Mouse (Mus musculus) heart, embryonic 16.5 days (tissue): ENCODE measurements at regions not wholly inside any gene's neighbourhood (a gene's known extent, or its start where the extent isn't known, plus 50 kb on each side); places are given as distances from the start of the nearest gene placed in this dataset.
A peak's percentile ranks its signal among the peaks of the same experiment; 100 is the strongest.

Source experiments
- ATAC-seq: fragments of 200-750 bp; cut with Nextera tagmentation; replicated peaks from 2 replicates; pipeline ENCODE4 v1.8.0; 2017; ENCODE audit warnings: moderate number of reproducible peaks; ENCODE audit not compliant: insufficient read depth, low FRiP score; ENCODE audit errors: extremely low read depth
- H3K27ac ChIP-seq: fragments of 300-500 bp; sonication (generic); 2 replicates; pipeline ENCODE4 v1.5.1; 2014; ENCODE audit warnings: mild to moderate bottlenecking, low read length, control low read depth, moderate library complexity
- H3K27me3 ChIP-seq: fragments of 300-500 bp; sonication (generic); 2 replicates; pipeline ENCODE4 v1.6.1; 2014; ENCODE audit warnings: low read length, mixed read lengths; ENCODE audit not compliant: control insufficient read depth, insufficient read depth
- H3K36me3 ChIP-seq: fragments of 300-500 bp; sonication (generic); 2 replicates; pipeline ENCODE4 v1.6.1; 2014; ENCODE audit not compliant: control insufficient read depth, insufficient read depth
- H3K4me1 ChIP-seq: fragments of 300-500 bp; sonication (generic); 2 replicates; pipeline ENCODE4 v1.6.1; 2014; ENCODE audit warnings: low read length, mixed read lengths; ENCODE audit not compliant: control insufficient read depth, insufficient read depth
- H3K4me2 ChIP-seq: fragments of 300-500 bp; sonication (generic); 2 replicates; pipeline ENCODE4 v1.6.1; 2014; ENCODE audit warnings: low read depth, mild to moderate bottlenecking, control low read depth, low read length
- H3K4me3 ChIP-seq: fragments of 300-500 bp; sonication (generic); 2 replicates; pipeline ENCODE4 v1.5.1; 2014; ENCODE audit warnings: mild to moderate bottlenecking, control low read depth, low read length
- H3K9ac ChIP-seq: fragments of 300-500 bp; sonication (generic); 2 replicates; pipeline ENCODE4 v1.6.1; 2014; ENCODE audit warnings: low read length, control low read depth
- H3K9me3 ChIP-seq: fragments of 300-500 bp; sonication (generic); replicated peaks from 2 replicates; pipeline ENCODE4 v1.6.1; 2016; ENCODE audit warnings: low read length; ENCODE audit not compliant: control insufficient read depth
- WGBS: fragments of 180-500 bp; shearing (Covaris S2); extraction: QIAGEN DNeasy Blood & Tissue Kit; methylation state at CpG from one replicate; pipeline ENCODE4 v1.1.7; 2014; 5-methylcytosine and 5-hydroxymethylcytosine counted together

GRCm38 (mm10) chr16:46331336-46331735 lies 167.0 kb downstream of the Nectin3 start:
- H3K9me3 ChIP-seq = peaks cover 3% of the 10 kb centered on the region; the same call in 1 of the 2 replicates
- no peak overlapping the region for H3K4me2 ChIP-seq
- ATAC-seq = no peak
- H3K27ac ChIP-seq = no peak overlapping the region
- no peaks in the 10 kb centered on the region for H3K36me3 ChIP-seq
- H3K4me1 ChIP-seq = no peaks in the 10 kb centered on the region
- H3K27me3 ChIP-seq = no peaks in the 10 kb centered on the region
- 86% methylated on average over 6 of the region's 6 CpGs for WGBS
- H3K9ac ChIP-seq = no peak overlapping the region
- H3K4me3 ChIP-seq = no peak overlapping the region

DNA sequence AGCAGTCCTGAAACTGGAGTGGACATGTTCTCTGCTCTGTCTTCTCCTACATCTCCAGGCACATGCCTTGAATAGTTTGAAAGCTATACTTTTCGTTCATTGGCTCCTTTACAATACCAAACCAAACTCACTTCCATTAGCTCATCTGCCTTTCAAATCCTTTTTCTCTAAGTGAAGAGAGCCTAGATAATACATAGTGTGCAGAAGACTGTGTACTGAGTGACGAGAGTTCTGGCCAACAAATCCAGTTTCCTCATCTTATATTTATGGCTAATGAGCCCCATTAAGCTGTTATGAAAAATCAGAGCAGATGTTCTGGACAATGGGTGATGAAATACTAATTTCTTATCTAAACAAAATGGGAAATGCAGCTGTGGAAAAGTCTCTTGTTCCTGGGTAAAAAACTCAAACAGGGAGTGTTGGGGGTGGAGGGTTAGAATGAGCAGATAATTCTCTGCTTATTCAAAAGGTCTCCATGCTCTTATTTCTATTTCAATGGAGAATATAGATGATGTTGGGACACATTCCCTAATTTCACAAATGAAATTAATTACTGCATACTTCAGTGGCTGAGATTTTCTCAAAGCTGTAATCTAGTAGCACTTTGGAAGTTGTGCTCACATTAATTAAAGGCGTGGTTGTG lies 144.3 kb upstream of the Gm4737 start:
- H3K4me1 ChIP-seq = peaks cover 7% of the 10 kb centered on the region; the same call in 1 of the 2 replicates
- H3K9me3 ChIP-seq = no peaks in the 10 kb centered on the region
- no peak overlapping the region for H3K4me3 ChIP-seq
- no peak overlapping the region for H3K4me2 ChIP-seq
- no peak overlapping the region for H3K9ac ChIP-seq
- 68% methylated on average over 3 of the region's 3 CpGs for WGBS
- no peaks in the 10 kb centered on the region for H3K27me3 ChIP-seq
- ATAC-seq = no peak
- no peaks in the 10 kb centered on the region for H3K36me3 ChIP-seq
- H3K27ac ChIP-seq = no peak overlapping the region

GRCm38 (mm10) chr16:46297192-46297591 lies 142.3 kb upstream of the Gm4737 start:
- no peak overlapping the region for H3K27ac ChIP-seq
- no peak overlapping the region for H3K4me2 ChIP-seq
- no peak for ATAC-seq
- no peak overlapping the region for H3K9ac ChIP-seq
- peaks cover 10% of the 10 kb centered on the region for H3K4me1 ChIP-seq
- no peak overlapping the region for H3K4me3 ChIP-seq
- H3K27me3 ChIP-seq = no peaks in the 10 kb centered on the region
- no peaks in the 10 kb centered on the region for H3K9me3 ChIP-seq
- WGBS = 83% methylated on average over 2 of the region's 2 CpGs
- H3K36me3 ChIP-seq = no peaks in the 10 kb centered on the region

GRCm38 (mm10) chr16:46296412-46296811 lies 141.5 kb upstream of the Gm4737 start:
- H3K27me3 ChIP-seq = no peaks in the 10 kb centered on the region
- ATAC-seq = no peak
- peaks cover 10% of the 10 kb centered on the region for H3K4me1 ChIP-seq
- no peak overlapping the region for H3K4me3 ChIP-seq
- H3K9me3 ChIP-seq = no peaks in the 10 kb centered on the region
- no peak overlapping the region for H3K27ac ChIP-seq
- 47% methylated on average over 2 of the region's 2 CpGs for WGBS
- H3K4me2 ChIP-seq = no peak overlapping the region
- no peak overlapping the region for H3K9ac ChIP-seq
- no peaks in the 10 kb centered on the region for H3K36me3 ChIP-seq

DNA sequence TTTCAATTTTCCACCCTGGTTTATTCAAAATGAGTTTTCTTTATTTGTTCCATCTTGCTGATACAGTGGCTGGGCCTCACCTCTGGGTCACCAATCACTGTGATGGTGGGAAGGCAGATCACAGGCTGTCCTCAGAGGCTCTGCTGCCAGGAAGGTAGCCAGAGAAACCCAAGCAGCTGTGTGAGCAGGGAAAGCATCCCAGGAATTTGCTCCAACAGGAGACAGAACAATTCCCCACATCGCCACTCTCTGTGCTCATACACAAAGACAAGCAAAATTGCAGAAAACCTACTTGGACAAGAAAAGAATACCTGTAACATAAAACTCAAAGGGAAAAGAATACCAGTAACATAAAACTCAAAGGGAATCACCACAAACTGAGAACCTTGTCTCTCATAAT lies 139.0 kb upstream of the Gm4737 start:
- H3K4me2 ChIP-seq = no peak overlapping the region
- ATAC-seq = no peak
- H3K27me3 ChIP-seq = no peaks in the 10 kb centered on the region
- H3K27ac ChIP-seq = no peak overlapping the region
- H3K9ac ChIP-seq = no peak overlapping the region
- H3K4me1 ChIP-seq = peaks cover 12% of the 10 kb centered on the region
- no peaks in the 10 kb centered on the region for H3K36me3 ChIP-seq
- H3K4me3 ChIP-seq = no peak overlapping the region
- WGBS = 14% methylated on average over 1 of the region's 1 CpGs
- H3K9me3 ChIP-seq = no peaks in the 10 kb centered on the region

DNA sequence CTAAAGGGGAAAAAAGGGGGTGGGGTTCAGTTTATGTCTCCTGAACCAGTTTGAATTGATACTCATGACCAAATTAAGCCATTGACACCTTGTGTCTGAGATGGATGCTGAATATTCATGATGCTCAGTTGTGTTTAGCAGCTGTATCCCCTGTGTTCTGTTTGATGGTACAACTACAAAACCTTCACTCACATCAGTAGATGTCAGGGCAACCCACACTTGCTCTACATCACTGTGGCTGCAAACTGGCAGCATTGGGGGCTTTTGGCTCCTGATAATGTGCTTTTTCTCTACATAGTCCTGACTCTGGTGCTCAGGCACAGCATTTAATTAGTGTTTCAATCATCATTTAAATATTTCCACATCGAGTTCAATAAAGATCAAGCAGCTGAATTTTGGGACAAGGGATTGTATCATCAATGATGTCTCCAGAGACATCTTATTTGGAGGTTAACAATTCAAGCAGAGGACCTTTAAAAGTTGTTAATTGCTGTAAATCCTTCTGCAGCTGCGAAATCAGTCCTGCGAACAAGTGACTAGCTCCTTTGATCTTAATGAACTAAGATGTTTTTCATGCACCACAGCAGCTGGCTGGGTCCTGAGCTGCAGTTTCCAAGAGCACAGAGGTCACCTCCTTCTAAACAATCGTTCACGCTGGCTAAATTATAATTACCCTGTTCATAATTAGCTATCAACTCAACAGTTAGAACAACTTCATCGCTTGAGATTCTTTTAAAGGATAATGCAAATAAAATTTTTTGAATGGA lies 136.4 kb upstream of the Gm4737 start:
- Histone ChIP-seq H3K4me1 (peaks cover 7% of the 10 kb centered on the region), H3K27ac (no peak overlapping the region), H3K4me3 (no peak overlapping the region), H3K9me3 (no peaks in the 10 kb centered on the region), H3K27me3 (no peaks in the 10 kb centered on the region), H3K9ac (no peak overlapping the region), H3K36me3 (no peaks in the 10 kb centered on the region), H3K4me2 (no peak overlapping the region)
- WGBS = 83% methylated on average over 6 of the region's 6 CpGs
- ATAC-seq = no peak

- Histone ChIP-seq H3K4me3 (no peak overlapping the region), H3K27me3 (no peaks in the 10 kb centered on the region), H3K27ac (peak overlapping the region; percentile 70), H3K4me2 (no peak overlapping the region), H3K4me1 (peaks cover 5% of the 10 kb centered on the region), H3K36me3 (no peaks in the 10 kb centered on the region), H3K9ac (no peak overlapping the region), H3K9me3 (no peaks in the 10 kb centered on the region)
- 46% methylated on average over 2 of the region's 2 CpGs for WGBS
- peak; percentile 90 for ATAC-seq
These were observed 135.3 kb upstream of the Gm4737 start for GRCm38 (mm10) chr16:46290199-46290598.

DNA sequence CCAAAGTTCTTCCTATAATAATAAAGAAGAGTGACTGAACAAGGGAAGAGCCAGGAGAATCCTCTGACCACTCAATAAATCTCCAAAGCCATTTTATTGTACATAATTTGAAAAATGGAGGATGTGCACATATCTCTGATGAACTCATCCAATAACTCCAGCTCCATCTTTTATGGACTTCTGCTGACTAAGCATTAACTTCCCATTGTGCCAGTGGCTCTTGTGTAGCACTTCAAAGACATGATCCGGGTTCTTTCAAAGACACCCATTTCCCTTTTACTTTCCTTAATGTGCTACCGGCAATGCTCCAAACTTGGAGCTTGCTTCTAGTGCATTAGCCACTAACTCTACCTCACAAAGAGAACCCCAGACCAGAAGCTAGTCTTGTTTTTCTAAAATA lies 112.7 kb upstream of the Gm4737 start:
- H3K27me3 ChIP-seq = no peaks in the 10 kb centered on the region
- H3K4me3 ChIP-seq = no peak overlapping the region
- H3K27ac ChIP-seq = no peak overlapping the region
- H3K36me3 ChIP-seq = no peaks in the 10 kb centered on the region
- no peaks in the 10 kb centered on the region for H3K9me3 ChIP-seq
- no peak for ATAC-seq
- H3K4me1 ChIP-seq = no peaks in the 10 kb centered on the region
- 95% methylated on average over 2 of the region's 2 CpGs for WGBS
- no peak overlapping the region for H3K4me2 ChIP-seq
- H3K9ac ChIP-seq = no peak overlapping the region

GRCm38 (mm10) chr16:46251639-46252038 lies 96.8 kb upstream of the Gm4737 start:
- H3K27me3 ChIP-seq = no peaks in the 10 kb centered on the region
- WGBS = 68% methylated on average over 4 of the region's 4 CpGs
- H3K27ac ChIP-seq = no peak overlapping the region
- no peaks in the 10 kb centered on the region for H3K4me1 ChIP-seq
- no peaks in the 10 kb centered on the region for H3K36me3 ChIP-seq
- H3K4me3 ChIP-seq = no peak overlapping the region
- H3K4me2 ChIP-seq = no peak overlapping the region
- no peak overlapping the region for H3K9ac ChIP-seq
- no peaks in the 10 kb centered on the region for H3K9me3 ChIP-seq
- ATAC-seq = no peak
